Mouse (Mus musculus) stomach, postnatal 0 days (tissue): ENCODE measurements at regions not wholly inside any gene's neighbourhood (a gene's known extent, or its start where the extent isn't known, plus 50 kb on each side); places are given as distances from the start of the nearest gene placed in this dataset.

Experiments used
- CTCF ChIP-seq: IDR thresholded peaks from 2 replicates; pipeline ENCODE4 v1.5.1; 2016; ENCODE audit warnings: antibody characterized with exemption, low read depth, mild to moderate bottlenecking, moderate library complexity
- EP300 ChIP-seq: optimal IDR thresholded peaks from 2 replicates; pipeline ENCODE3; 2016; ENCODE audit warnings: antibody characterized with exemption

GRCm38 (mm10) chr10:45892464-45892863 is 314.8 kb downstream of the Hace1 start:
- TF ChIP-seq EP300 (no peak), CTCF (no peak)
